Mouse (Mus musculus) forebrain, embryonic 11.5 days (tissue): ENCODE data around the gene Hcn2. TPM values are rescaled to one million over a fixed set of nuclear protein-coding genes. Genes with fewer than 3 reads are reported as not detected.
A peak's percentile ranks its signal among the peaks of the same experiment; 100 is the strongest.

Experiments used
- ATAC-seq: fragments of 200-750 bp; cut with Nextera tagmentation; replicated peaks from 2 replicates; pipeline ENCODE4 v1.8.0; 2017; ENCODE audit warnings: moderate TSS enrichment; ENCODE audit not compliant: low FRiP score
- DNase-seq: peaks from one replicate; pipeline ENCODE4 v3.0.0-alpha.2; 2017; ENCODE audit warnings: low spot score
- H3K27ac ChIP-seq: fragments of 300-500 bp; sonication (generic); 2 replicates; pipeline ENCODE4 v1.5.1; 2014; ENCODE audit warnings: low read depth, low read length
- H3K27me3 ChIP-seq: fragments of 300-500 bp; sonication (generic); 2 replicates; pipeline ENCODE4 v1.6.1; 2014; ENCODE audit warnings: mild to moderate bottlenecking, low read length, mixed read lengths; ENCODE audit not compliant: control insufficient read depth, insufficient read depth
- H3K36me3 ChIP-seq: fragments of 300-500 bp; sonication (generic); 2 replicates; pipeline ENCODE4 v1.6.1; 2014; ENCODE audit warnings: mild to moderate bottlenecking, low read length, moderate library complexity, mixed read lengths; ENCODE audit not compliant: control insufficient read depth, insufficient read depth
- H3K4me1 ChIP-seq: fragments of 300-500 bp; sonication (generic); replicated peaks from 2 replicates; pipeline ENCODE4 v1.6.1; 2014; ENCODE audit warnings: low read length, mixed read lengths; ENCODE audit not compliant: control insufficient read depth, insufficient read depth
- H3K4me2 ChIP-seq: fragments of 300-500 bp; sonication (generic); 2 replicates; pipeline ENCODE4 v1.6.1; 2014; ENCODE audit warnings: low read depth, mild to moderate bottlenecking, low read length, moderate library complexity, mixed read lengths; ENCODE audit not compliant: severe bottlenecking
- H3K4me3 ChIP-seq: fragments of 300-500 bp; sonication (generic); 2 replicates; pipeline ENCODE4 v1.5.1; 2014; ENCODE audit warnings: low read depth, low read length
- H3K9ac ChIP-seq: fragments of 300-500 bp; sonication (generic); 2 replicates; pipeline ENCODE4 v1.6.1; 2014; ENCODE audit warnings: low read length
- H3K9me3 ChIP-seq: fragments of 300-500 bp; sonication (generic); 2 replicates; pipeline ENCODE4 v1.6.1; 2016; ENCODE audit warnings: low read length, mixed read lengths; ENCODE audit not compliant: control insufficient read depth
- WGBS: fragments of 180-500 bp; shearing (Covaris S2); extraction: QIAGEN DNeasy Blood & Tissue Kit; methylation state at CpG from one replicate; pipeline ENCODE4 v1.1.7; 2014; 5-methylcytosine and 5-hydroxymethylcytosine counted together
- polyA plus RNA-seq: library from polyadenylated mRNA; unstranded; fragments of >200 nt; fragmentation: Nextera tagmentation; extraction: Ambion mirVana; gene quantifications from 2 replicates; pipeline ENCODE4 v1.2.1, GENCODE M21; 2014

The Hcn2 gene
- polyA plus RNA-seq, 1 experiment from 2014 or later = 0.15 TPM

GRCm38 (mm10) chr10:79736706-79737105 is 20.3 kb downstream of the Hcn2 start:
- Histone ChIP-seq H3K4me2 (no peak overlapping the region), H3K4me1 (no peaks in the 10 kb centered on the region), H3K9ac (no peak overlapping the region), H3K9me3 (peaks cover 7% of the 10 kb centered on the region; the same call in 1 of the 2 replicates), H3K4me3 (no peak overlapping the region), H3K27ac (no peak overlapping the region), H3K27me3 (peaks cover 2% of the 10 kb centered on the region; the same call in 1 of the 2 replicates), H3K36me3 (peaks cover 40% of the 10 kb centered on the region)
- no peak for ATAC-seq
- no peak for DNase-seq
- WGBS = 94% methylated on average over 14 of the region's 14 CpGs

GRCm38 (mm10) chr10:79738259-79738658 is 21.8 kb downstream of the Hcn2 start:
- Histone ChIP-seq H3K36me3 (peaks cover 40% of the 10 kb centered on the region), H3K27me3 (peaks cover 2% of the 10 kb centered on the region; the same call in 1 of the 2 replicates), H3K4me3 (no peak overlapping the region), H3K4me2 (no peak overlapping the region), H3K9ac (no peak overlapping the region), H3K27ac (no peak overlapping the region), H3K4me1 (no peaks in the 10 kb centered on the region), H3K9me3 (peaks cover 7% of the 10 kb centered on the region; the same call in 1 of the 2 replicates)
- no peak for ATAC-seq
- DNase-seq = no peak
- 84% methylated on average over 10 of the region's 10 CpGs for WGBS

DNA sequence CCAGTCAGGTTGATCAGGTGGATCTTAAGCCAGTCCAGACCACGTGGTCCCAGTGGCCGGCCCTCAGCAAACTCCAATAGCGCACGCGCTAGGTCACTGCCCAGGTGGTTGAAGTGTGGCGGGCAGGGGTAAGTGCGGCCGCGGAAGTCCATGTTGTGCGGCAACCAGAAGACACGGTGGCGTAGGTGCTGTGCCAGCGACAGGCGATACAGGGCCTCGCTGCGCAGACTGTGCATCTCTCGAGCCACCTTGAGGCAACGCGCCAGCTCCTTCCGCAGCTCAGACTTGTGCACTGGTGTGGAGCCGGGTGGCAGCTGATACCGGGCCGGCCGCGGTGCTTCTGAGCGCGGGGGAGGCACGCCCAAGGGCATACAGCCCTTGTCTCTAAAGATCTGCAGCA is 22.8 kb downstream of the Hcn2 start:
- no peak overlapping the region for H3K9ac ChIP-seq

DNA sequence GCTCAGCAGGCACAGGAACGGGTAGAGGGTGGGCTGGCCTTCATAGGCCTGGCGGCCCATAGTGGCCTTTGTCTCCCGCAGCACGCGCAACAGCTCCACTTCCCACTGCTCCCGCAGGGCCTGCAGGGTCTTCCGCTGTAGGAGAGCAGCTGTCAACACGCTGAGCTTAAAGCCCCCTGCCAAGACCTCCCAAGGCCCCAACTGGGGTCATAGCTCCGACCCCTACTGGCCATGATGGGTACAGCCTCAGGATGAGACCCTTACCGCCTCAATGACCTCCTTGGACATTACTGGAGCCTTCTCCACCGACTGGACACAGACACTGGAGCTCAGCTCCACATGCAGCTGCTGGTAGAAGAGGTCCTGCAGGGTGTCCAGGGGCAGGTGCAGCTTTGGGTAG is 24.4 kb downstream of the Hcn2 start:
- ATAC-seq (no peak), DNase-seq (no peak)
- no peak overlapping the region for H3K4me3 ChIP-seq
- no peak overlapping the region for H3K9ac ChIP-seq
- H3K9me3 ChIP-seq = peaks cover 7% of the 10 kb centered on the region; the same call in 1 of the 2 replicates
- H3K27ac ChIP-seq = no peak overlapping the region
- H3K27me3 ChIP-seq = no peaks in the 10 kb centered on the region
- H3K4me2 ChIP-seq = no peak overlapping the region
- H3K4me1 ChIP-seq = peaks cover 4% of the 10 kb centered on the region; the same call in 1 of the 2 replicates
- peaks cover 40% of the 10 kb centered on the region for H3K36me3 ChIP-seq
- 64% methylated on average over 11 of the region's 11 CpGs for WGBS

More for the DNA sequence above, 22.8 kb downstream of the Hcn2 start:
- Histone ChIP-seq H3K27ac (no peak overlapping the region), H3K36me3 (peaks cover 40% of the 10 kb centered on the region), H3K4me2 (no peak overlapping the region), H3K9me3 (peaks cover 7% of the 10 kb centered on the region; the same call in 1 of the 2 replicates), H3K4me3 (no peak overlapping the region), H3K4me1 (no peaks in the 10 kb centered on the region), H3K27me3 (peaks cover 2% of the 10 kb centered on the region; the same call in 1 of the 2 replicates)
- ATAC-seq (no peak), DNase-seq (no peak)
- 96% methylated on average over 28 of the region's 28 CpGs for WGBS

- H3K9ac ChIP-seq = no peak overlapping the region
- no peak overlapping the region for H3K27ac ChIP-seq
- no peaks in the 10 kb centered on the region for H3K27me3 ChIP-seq
- H3K36me3 ChIP-seq = peaks cover 26% of the 10 kb centered on the region
- DNase-seq (no peak), ATAC-seq (no peak)
- H3K4me2 ChIP-seq = no peak overlapping the region
- peaks cover 7% of the 10 kb centered on the region; the same call in 1 of the 2 replicates for H3K9me3 ChIP-seq
- 94% methylated on average over 11 of the region's 11 CpGs for WGBS
- peaks cover 4% of the 10 kb centered on the region; the same call in 1 of the 2 replicates for H3K4me1 ChIP-seq
- H3K4me3 ChIP-seq = no peak overlapping the region
Measured at GRCm38 (mm10) chr10:79743161-79743560, 26.7 kb downstream of the Hcn2 start.

GRCm38 (mm10) chr10:79743650-79744365 is 27.4 kb downstream of the Hcn2 start:
- 94% methylated on average over 15 of the region's 15 CpGs for WGBS
- DNase-seq (no peak), ATAC-seq (no peak)
- H3K9me3 ChIP-seq = peaks cover 6% of the 10 kb centered on the region; the same call in 1 of the 2 replicates
- H3K4me3 ChIP-seq = no peak overlapping the region
- H3K4me2 ChIP-seq = no peak overlapping the region
- H3K27ac ChIP-seq = no peak overlapping the region
- peaks cover 21% of the 10 kb centered on the region for H3K36me3 ChIP-seq
- H3K27me3 ChIP-seq = no peaks in the 10 kb centered on the region
- peaks cover 4% of the 10 kb centered on the region; the same call in 1 of the 2 replicates for H3K4me1 ChIP-seq
- no peak overlapping the region for H3K9ac ChIP-seq

GRCm38 (mm10) chr10:79745411-79745810 is 29.0 kb downstream of the Hcn2 start:
- ATAC-seq = no peak
- no peaks in the 10 kb centered on the region for H3K9me3 ChIP-seq
- peak overlapping the region; percentile 62; the same call in 1 of the 2 replicates for H3K4me2 ChIP-seq
- no peak overlapping the region; the same call in 1 of the 2 replicates for H3K9ac ChIP-seq
- 94% methylated on average over 3 of the region's 3 CpGs for WGBS
- peaks cover 4% of the 10 kb centered on the region; the same call in 1 of the 2 replicates for H3K4me1 ChIP-seq
- peaks cover 5% of the 10 kb centered on the region for H3K36me3 ChIP-seq
- DNase-seq = no peak
- H3K27me3 ChIP-seq = no peaks in the 10 kb centered on the region
- no peak overlapping the region for H3K27ac ChIP-seq
- peak overlapping the region; percentile 42 for H3K4me3 ChIP-seq

DNA sequence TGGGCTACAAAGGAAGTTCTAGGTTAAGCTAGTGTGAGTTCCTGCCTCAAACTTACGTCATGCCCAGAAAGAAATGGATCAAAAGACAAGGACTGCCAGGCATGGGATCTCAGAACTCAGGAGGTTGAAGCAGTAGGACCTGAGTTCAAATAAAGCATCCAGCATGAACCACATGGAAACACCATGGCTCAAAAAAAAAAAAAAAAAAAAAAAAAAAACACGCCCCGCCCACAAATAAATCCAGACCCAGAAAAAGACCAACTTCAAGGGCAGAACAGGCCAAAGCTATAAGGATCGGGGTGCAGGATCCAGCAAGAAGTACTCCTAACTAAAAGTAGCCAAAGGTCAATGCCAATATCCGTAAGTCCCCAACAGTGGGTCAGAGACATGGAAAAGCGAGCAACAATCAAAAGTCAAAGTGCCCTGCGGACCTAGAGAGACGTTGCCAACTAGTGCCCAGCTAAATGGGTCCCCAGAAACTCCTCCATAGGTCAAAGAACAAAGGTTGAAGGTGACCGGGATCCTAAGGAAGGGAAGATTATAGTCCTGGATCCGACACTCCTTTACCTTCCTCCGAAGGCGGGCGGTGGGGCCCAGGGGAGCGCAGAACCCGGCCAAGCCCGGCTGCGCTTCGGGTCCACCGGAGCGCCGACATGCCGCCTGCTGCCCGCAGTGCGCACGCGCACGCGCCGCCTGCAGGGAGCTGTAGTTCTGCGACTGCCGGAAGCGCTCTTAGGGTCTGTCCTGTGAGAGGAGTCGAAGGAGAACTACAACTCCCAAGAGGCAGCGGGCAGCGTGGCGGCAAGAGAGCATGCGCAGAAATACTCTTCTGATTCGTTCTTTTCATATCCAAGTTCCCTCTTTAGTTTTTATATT is 29.7 kb downstream of the Hcn2 start, which contains the start of gene Polrmt:
Gene Polrmt (minus strand): TSS at position 684 of the 876 bp plus-strand sequence.
- Histone ChIP-seq H3K27ac (peak within 1 kb of the TSS; percentile 4; the same call in 1 of the 2 replicates), H3K4me1 (peaks cover 4% of the 10 kb centered on the region; the same call in 1 of the 2 replicates), H3K9me3 (no peaks in the 10 kb centered on the region), H3K36me3 (peaks cover 3% of the 10 kb centered on the region; the same call in 1 of the 2 replicates), H3K27me3 (no peaks in the 10 kb centered on the region), H3K4me2 (peak within 1 kb of the TSS; percentile 62), H3K4me3 (peak within 1 kb of the TSS; percentile 42), H3K9ac (peak within 1 kb of the TSS; percentile 46)
- DNase-seq = peak; percentile 97
- WGBS = 3% methylated on average over 38 of the region's 38 CpGs
- ATAC-seq = peak; percentile 96
